Mouse (Mus musculus) T-cell, adult 2 months (primary cell): ENCODE results near the gene Anapc2.
A peak's percentile ranks its signal among the peaks of the same experiment; 100 is the strongest.

Source experiments
- DNase-seq: peaks from one replicate; pipeline ENCODE4 v3.0.0; 2022; ENCODE audit warnings: low spot score

Anapc2 gene

GRCm38 (mm10) chr2:25303931-25304656, 31.8 kb downstream of the Anapc2 start:
- DNase-seq: no peak

- DNase-seq: peak; percentile 31
Measured at GRCm38 (mm10) chr2:25304657-25305541, 32.6 kb downstream of the Anapc2 start.

GRCm38 (mm10) chr2:25305587-25306359, 33.5 kb downstream of the Anapc2 start:
- DNase-seq: no peak

GRCm38 (mm10) chr2:25310180-25310579, 37.9 kb downstream of the Anapc2 start:
- DNase-seq: no peak

GRCm38 (mm10) chr2:25310969-25311368, 38.7 kb downstream of the Anapc2 start:
- DNase-seq: no peak

GRCm38 (mm10) chr2:25311491-25311891, 39.2 kb downstream of the Anapc2 start:
- no peak for DNase-seq

GRCm38 (mm10) chr2:25318119-25318966, 46.1 kb downstream of the Anapc2 start:
- DNase-seq: no peak

GRCm38 (mm10) chr2:25318971-25319773, 46.9 kb downstream of the Anapc2 start, which contains the start of gene Grin1:
Gene Grin1 (minus strand): TSS chr2:25319187.
- DNase-seq: peak; percentile 21

- no peak for DNase-seq
Measured at GRCm38 (mm10) chr2:25320084-25320483, 47.8 kb downstream of the Anapc2 start.

- no peak for DNase-seq
Measured at GRCm38 (mm10) chr2:25326036-25326435, 53.8 kb downstream of the Anapc2 start.

GRCm38 (mm10) chr2:25328440-25328839, 56.2 kb downstream of the Anapc2 start:
- no peak for DNase-seq

- DNase-seq: no peak
Measured at GRCm38 (mm10) chr2:25331470-25331869, 59.2 kb downstream of the Anapc2 start.

GRCm38 (mm10) chr2:25332286-25333160, 60.2 kb downstream of the Anapc2 start, which contains the start of gene Man1b1:
Gene Man1b1 (plus strand): TSS chr2:25332338.
- peak; percentile 100 for DNase-seq

GRCm38 (mm10) chr2:25333569-25333968, 61.3 kb downstream of the Anapc2 start:
- no peak for DNase-seq
